Mouse (Mus musculus): ENCODE measurements at regions not wholly inside any gene's neighbourhood (a gene's known extent, or its start where the extent isn't known, plus 50 kb on each side); places are given as distances from the start of the nearest gene placed in this dataset.

DNA sequence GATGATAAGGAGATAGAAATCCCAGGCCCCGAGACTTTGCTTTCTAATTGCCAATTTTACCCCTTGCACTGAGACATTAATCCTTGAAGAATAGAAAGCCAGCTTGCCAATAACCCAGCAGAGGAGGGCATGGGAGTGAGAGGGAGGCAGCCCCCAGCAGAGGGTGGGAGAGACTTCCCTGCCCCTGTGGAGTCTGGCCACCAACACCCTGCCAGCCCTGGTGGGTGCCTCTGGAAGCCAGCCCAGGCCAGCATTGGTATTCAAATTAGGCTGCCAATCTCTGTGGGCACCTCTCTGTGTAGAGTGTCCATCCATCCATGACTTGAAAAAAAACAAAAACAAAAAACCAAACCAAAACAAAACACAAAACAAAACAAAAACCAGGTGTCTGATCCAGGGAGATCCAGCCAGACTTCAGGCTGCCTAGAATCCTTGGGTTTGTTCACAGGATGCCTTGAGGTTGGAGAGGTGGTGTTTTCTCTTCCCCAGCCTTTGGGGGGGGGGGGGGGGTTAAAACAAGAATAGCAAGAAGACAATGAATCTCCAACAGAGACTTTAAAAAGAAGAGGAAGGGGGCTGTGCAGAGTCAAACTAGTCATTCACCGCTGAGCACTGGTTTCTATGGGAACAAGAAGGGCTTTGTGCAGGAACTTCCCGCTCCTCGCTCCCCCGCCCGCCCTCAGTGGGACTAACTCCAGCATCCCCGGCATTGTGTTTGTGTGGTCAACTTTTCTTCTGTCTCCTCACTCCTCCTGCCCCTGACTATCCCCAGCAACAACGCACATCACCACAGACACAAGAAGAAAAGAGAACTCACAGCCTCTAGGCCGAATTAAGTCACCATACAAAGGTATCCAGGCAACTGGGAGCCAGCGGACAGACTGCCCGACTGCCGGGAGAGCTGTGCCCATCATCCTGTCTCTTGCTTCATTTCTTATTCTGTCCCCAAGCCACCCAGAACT lies 236.3 kb upstream of the Pabpc6 start:
- no peak for DNase-seq

DNA sequence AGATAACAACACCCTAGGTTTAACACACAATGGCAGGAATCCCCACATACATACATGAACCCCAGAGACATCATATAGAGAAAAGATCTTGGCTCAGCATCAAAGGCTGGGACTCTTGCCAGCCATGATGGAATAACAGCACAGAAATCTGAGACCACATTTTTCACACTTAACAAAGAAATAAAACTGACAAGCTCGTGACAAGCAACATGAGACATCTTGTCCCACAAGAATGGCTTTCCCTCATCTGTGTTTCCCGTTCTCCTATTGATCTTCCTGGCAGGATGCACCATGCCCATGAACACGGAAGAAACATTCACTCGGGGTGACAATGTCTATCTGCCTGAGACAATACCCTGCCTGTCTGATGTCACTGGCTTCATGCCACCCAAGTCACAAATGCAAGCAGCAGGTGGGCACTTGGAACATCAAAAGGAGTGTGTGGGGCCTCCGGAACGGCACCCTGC lies 235.0 kb upstream of the Pabpc6 start:
- no peak for DNase-seq

DNA sequence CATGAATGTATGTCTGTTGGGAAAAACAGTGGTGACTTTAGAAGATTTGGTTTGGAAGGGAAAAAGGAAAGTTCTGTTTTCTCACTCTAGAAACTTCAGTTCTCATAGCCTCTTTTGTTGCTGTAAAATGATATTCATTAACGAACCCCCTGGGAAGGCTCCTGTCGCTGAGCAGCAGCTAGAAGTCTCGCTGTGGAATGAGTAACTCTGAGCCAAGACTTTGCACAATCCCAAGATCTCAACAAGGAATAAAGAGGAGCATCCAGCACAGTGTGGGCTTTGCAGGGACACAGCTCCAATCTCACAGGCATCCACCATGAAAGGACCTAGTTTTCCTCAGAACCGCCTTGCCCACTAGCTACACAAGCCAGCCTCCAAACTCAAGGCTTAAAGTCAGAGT lies 233.8 kb upstream of the Pabpc6 start:
- DNase-seq, result no peak

- no peak for DNase-seq
Measured at GRCm38 (mm10) chr17:9896964-9897363, 227.4 kb upstream of the Pabpc6 start.

GRCm38 (mm10) chr17:9895686-9896082 lies 226.2 kb upstream of the Pabpc6 start:
- no peak for DNase-seq

GRCm38 (mm10) chr17:9894828-9895685 lies 225.5 kb upstream of the Pabpc6 start:
- DNase-seq, result no peak

- peak; percentile 41 for DNase-seq
Measured at GRCm38 (mm10) chr17:9893966-9894365, 224.4 kb upstream of the Pabpc6 start.

DNA sequence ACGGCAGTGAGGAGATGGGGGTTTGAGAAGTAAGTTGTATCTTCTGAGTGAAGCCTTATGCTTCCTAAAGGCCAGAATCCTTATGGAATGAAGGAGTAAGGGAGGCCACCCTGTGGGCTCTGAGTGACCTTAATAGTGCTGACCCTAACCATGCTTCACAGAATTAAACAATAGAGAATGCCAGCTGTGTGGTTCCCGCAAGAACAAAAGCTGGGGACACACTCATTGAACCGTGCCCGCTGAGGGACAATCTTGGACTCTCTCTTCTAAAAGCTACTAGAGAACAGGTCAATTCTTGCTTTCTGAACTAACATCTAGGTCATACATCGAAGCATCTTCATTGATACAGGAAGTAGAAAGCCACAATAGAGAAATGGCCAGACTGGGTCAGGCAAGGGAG lies 223.3 kb upstream of the Pabpc6 start:
- no peak for DNase-seq

GRCm38 (mm10) chr17:9892141-9892540 lies 222.6 kb upstream of the Pabpc6 start:
- no peak for DNase-seq

DNA sequence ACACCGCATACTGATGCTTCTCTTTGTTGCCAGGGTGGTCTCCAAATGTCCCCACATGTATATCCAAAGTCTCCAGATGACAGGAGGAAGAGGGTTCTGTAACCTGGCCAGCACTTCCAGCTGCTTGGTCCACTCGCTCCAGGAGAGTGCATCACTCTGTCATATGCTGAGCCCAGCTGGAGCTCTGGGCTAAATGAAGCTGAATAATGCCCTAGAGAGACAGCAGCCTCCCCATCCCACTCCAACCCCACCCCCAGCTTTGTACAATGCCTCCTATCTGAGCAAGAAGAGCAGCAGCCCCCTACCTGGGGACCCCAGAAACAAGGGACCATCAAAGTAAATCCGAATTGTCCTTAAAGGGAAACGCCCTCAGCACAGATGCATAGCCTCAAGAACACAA lies 219.0 kb upstream of the Pabpc6 start:
- no peak for DNase-seq

DNA sequence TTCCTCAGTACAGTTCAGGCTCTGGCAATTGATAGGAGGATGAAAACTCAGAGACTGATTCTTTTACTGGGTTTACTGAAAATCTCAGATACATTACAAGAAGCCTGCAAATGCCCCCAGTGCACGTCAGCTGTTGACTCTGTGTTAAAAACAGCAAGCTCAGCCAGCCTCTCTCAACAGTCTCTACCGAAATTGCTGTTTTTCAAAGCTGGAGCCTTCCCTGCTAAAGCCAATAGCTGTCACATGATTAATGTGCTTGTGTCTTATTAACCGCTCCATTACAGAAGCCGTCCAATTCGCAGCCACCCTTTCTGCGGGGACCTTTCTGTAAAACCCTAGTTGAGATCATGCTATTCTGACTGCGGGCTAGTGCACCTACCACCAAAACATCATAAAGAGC lies 215.6 kb upstream of the Pabpc6 start:
- DNase-seq, result no peak

DNA sequence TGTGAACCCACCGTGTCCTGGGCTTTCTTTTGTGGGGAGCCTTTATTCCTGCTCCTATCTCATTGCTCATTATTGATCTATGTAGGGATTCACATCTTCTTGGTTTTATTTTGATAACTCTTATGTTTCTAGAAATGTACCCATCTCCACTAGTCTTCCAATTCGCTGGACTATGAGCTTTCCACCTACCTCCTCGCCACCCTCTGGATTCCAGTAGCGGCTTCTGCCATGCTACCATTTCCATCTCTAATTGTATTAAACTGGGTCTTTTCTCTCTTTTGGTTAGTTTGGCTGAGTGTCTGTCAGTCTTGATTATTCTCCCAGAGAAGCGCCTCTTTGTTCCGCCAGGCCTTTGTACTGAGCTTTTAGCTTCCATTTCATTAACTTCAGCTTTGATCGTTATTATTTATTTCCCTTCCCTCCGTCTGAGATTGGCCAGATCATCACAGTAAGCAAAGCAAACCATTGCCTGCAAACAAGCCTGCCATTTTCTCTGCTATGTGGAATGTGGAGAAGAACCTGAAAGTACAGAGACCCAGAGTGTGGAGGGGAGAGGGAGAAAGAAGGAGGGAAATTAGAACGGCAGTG lies 213.2 kb upstream of the Pabpc6 start:
- no peak for DNase-seq

- no peak for DNase-seq
Measured at GRCm38 (mm10) chr17:9879556-9880206, 210.2 kb upstream of the Pabpc6 start.

GRCm38 (mm10) chr17:9873695-9874094 lies 204.2 kb upstream of the Pabpc6 start:
- DNase-seq, result no peak

DNA sequence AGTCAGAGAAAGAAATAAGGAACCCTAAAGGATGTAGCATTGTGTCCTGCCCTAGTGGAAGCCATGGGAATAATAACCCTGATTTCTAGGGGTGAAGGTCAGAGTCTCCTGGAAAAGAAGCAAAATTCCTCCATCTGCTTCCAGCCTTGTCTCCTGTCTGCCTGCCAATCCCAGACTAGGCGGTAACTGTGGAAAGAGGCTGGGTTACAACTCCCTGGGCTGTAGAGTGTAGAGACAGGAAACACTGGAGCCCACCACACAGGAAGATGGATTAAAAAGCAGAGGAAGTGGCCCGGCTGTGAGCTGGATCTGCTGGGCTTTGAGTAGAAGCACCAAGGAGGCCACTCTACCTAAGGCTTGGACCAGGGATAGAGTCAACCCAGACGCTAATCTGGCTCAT lies 200.7 kb upstream of the Pabpc6 start:
- no peak for DNase-seq

DNA sequence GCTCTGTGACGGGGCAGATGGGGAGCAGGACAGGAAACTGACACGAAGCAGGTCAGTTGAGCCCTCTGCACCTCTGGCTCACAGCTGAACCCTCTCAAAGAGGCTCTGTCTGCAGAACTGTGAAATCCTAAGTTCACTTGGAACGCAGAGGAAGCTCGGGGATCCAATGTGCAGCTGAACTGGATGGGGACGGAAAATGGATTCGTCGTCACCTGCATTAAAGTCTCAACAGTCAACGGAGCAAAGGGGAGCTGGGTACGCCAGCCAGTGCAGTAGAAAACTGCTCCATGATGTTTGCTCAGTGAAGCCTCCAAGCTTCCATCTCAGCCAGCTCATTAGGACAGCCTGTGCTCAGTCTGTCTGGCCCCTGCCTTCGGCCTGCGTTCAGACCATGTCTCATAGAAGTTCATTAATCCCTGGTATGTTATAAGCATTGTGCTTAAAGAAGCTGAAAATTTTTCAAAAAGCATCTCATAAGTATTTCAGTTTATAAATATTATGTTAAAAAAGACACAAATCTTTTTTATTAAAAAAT lies 199.3 kb upstream of the Pabpc6 start:
- DNase-seq, result no peak

DNA sequence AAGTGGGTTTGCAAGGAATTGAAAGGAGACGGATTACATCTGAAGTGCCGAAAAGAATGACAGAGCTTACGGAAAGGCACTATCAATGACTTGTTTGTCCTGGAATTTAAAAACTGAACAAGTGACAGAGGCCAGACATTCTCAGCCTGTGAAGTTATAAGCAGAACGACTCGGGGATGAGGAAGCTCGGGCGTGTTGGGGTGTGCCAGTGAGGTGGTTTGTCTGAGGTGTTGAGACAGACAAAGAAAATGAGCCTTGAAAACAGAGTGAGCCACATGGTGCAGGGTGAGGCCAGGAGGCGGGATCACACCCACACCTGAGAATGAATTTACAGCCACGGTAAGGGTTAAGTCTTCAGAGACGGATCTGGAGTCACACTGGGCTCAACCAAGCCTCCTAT lies 194.7 kb upstream of the Pabpc6 start:
- DNase-seq, result no peak

DNA sequence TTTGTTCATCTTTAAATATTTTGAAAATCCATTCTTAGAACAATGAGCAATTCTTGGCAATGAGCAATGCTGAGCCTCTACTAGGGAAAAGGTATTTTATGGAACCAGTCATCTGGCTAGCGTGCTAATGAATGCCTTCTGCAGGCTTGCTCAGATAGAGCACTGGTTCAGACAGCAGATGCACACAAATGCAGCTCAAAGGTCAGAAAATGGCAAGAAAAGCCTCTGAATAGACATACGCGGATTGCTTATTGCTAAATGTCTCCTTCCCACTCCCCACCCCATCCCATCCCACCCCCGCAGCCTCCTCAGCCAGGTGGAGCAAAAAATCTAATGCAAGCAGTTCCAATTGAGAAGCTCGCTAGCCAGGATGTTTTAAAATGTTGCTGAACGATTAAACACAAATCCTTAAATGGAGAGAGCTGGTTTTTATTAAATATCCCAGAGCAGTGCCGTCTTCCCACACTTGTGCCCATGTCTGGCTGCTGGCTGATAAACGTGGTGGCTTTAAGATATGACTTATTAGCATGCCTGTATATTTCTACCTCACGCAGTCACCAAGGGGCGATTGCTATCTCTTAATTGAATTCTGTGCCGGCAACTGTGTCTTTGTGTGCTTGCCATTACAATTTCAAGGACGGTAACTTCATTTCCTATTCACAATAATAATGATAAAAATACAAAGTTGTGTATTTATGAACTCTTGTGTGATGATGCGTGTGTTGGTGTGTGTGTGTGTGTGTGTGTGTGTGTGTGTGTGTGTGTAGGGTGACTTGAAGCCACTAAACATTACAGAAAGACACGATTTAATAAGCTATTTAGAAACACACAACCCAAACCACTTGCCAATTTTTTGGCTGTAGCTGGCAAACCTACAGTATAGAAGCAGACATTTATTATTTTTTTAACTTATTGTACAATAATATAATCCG lies 192.7 kb upstream of the Pabpc6 start:
- DNase-seq, result no peak

DNA sequence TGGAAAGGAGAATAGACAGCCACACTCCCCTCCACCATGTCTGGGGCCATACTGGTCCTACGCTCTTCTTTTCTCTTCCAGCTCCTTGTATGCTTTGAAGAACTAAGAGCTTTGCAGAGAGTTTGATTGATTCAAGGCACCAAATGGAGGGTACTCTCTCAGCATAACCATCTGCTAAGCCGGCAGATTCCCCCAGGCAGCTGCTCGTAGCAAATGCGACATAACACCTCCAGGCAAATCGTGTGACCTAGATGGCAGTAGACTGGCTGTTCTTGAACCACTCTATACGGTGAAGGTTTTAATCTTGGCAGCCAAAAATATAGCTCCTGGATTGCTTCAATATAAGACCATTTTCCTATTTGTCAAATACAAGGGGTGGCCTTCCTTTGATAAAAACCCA lies 191.8 kb upstream of the Pabpc6 start:
- no peak for DNase-seq

- DNase-seq, result no peak
Measured at GRCm38 (mm10) chr17:9848559-9849357, 179.2 kb upstream of the Pabpc6 start.

All from thymus, postnatal 14 days (tissue).